Mouse (Mus musculus) right cerebral cortex, postnatal 10 days (tissue): Measurements from ENCODE around the gene Cadm2.

Source experiments
- DNase-seq, 2 experiments: peaks; one replicate each; pipeline ENCODE4 v3.0.0; 2021; ENCODE audit warnings: low spot score in 2 of 2

Cadm2 gene

DNA sequence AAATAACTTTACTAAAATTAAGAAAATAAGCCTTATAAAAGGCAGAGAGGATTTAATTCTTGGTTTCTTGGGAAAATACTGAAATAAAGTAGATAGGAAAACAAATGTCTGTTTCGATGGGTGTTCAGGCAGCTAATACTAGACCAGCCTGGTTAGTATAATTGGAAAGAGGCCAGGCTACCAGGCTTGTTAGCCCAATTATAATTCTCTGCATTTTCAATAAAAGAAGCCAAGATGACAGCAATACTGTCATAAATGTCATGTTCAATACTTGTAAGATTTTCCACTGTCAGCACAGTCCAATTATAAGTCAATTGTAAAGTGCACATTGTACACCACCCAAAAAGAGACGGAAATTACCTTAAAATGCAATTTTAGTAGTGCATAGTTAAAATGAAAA is 664.8 kb downstream of the Cadm2 start:
- no peak for DNase-seq

DNA sequence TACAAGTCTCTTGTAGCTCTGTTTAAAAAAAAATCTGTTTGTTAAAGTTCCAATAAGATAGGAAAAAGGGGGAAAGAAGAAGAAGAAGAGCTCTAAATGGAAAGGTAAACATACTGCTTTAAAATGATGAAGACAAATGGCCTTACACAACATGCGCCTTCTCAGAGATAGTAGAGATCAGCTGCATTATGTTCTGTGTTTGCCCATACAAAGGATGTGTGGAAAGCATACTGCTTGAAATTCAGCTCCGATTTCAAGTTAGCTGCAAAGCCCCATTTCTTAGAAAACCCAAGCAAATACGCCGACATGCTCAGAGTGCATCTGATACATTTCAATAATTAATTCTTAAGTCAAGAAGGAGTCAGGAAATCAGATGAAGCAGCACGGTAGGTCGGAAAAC is 684.4 kb downstream of the Cadm2 start:
- no peak for DNase-seq

- DNase-seq: no peak
Observed at GRCm38 (mm10) chr16:66925517-66925916, 695.2 kb downstream of the Cadm2 start.

GRCm38 (mm10) chr16:66922753-66923152 is 698.0 kb downstream of the Cadm2 start:
- no peak for DNase-seq

DNA sequence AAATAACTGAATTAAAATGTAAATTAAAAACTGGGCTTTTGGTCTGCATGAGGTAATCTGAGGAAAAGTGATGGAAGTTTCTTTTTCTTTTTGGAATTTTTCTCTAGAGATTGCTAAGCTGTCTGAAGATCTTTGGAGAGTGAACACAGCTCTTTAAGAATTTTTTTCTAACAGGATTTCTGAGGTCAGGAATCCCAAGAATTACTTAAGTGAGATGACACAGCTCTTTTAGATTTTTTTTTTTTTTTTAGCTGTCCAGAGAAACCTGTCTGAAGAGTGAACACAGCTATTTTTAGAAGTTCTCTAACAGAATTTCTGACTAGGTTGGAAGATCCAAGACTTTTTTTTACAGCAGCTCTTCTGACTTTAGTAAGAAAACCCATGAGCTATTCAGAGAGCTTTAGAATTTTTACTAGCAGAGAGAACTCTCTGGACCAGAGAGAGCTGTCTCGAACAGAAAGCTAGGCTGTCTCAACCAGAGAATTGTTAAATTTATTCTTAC is 699.2 kb downstream of the Cadm2 start:
- no peak for DNase-seq

DNA sequence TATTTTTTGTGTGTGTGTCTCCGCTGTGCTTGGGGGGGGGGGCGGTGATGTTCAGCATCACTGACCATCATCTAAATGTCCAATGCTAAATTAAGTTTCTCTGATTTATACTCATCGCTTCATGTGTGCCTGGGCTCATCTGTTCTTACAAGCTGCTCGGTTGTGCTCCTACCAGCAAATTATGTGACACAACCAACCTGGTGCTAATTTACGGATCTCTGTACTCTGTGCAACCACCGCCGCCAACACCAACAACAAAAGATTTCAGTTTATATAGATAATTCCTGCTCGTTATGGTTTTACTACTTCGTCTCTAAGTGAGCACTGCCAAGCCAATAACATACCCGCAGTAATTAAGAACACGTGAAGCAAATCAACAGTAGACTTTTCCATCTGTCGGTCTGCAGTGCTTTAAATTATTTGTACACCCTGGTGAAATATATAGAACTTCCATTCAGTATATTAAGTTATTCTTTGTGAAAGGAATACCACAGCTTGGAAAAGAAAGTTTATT is 700.8 kb downstream of the Cadm2 start:
- no peak for DNase-seq

GRCm38 (mm10) chr16:66901801-66902200 is 718.9 kb downstream of the Cadm2 start:
- DNase-seq: no peak

DNA sequence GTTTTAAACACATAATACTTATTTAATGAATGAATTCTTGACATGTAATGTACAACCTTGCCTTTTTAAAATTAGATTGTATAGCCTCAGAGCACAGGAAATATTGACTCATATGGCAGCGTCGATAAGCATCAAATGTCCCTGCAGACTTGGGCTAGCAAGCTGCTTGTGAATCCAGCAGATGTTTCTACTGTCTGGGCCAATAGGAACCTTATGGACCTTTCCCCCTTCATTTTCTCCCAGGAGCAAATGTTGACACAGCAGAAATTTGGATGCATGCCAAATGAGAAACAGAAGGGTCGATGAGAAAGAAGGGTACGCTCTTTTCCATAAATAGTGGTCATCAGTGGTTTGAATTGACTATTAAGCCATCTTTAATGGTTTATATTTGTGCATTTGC is 720.0 kb downstream of the Cadm2 start:
- no peak for DNase-seq

DNA sequence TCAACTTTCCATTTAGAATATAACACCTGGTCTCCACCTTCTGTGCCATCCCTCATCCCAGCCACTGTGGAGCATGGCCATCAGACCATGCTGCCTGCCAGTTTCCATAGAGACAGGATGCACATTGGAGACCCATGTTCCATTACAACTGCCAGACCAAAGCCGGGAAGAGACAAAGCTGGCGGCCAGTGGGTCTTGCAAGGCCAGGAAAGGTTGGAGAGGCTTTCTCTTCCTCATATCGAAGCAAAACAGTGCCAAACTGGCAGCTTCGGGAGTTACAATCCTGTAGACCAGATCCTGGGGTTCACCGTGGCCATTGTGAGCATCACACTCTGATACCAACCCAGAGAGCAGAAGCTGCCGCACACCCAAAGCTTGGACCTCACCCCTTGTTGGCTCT is 728.3 kb downstream of the Cadm2 start:
- DNase-seq: peak in 1 of 2 experiments; percentile 24

DNA sequence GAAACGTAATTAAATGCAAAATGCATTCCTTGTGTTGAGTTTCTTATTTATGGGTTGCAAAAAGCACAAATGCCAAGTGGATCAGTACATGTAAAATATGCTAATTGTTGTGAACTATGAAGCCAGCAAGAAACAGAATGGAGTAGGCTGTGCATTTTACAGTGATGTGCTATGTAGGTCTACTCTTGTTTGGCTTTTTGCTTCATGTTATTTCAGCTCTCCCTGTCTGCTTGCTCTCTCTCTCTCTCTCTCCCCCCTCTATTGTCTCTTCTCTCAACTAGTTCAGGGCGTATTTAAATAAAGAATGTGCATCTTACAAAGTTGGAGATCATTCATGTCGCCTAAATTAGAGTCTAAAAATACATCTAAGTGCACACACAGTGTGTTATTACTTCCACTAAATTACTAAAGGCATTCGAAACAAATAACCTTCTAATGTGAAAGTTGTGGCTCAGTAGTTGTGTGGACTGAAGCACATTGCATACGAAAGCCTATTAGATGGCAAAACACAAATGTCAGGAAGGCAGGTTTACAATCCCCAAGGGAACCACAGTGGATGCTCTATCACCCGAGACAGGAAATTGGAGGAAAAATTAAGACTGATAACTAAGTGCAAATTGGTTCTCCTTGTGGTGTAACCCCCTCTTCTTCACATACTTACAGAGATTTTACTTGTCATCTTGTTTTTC is 729.0 kb downstream of the Cadm2 start:
- no peak for DNase-seq

DNA sequence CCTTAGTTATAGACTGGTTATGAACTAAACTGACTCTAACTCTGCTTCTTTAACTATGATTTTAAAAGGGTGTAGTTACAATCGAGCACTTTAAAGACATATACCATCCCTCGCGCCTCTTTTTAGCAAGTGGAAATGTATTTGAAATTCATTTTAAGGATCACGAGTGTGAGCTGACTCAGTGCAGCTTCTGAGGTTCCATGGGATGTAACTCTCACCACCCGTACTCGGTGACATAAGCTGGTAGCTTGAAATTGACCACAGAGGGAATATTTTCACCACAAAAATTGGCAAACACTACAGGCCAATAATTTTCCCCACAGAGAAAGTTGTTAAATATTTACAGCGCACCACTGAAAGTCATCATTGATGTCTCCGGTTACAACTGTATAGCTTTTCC is 730.8 kb downstream of the Cadm2 start:
- no peak for DNase-seq

GRCm38 (mm10) chr16:66882597-66882996 is 738.1 kb downstream of the Cadm2 start:
- no peak for DNase-seq

GRCm38 (mm10) chr16:66871201-66871600 is 749.5 kb downstream of the Cadm2 start:
- no peak for DNase-seq

DNA sequence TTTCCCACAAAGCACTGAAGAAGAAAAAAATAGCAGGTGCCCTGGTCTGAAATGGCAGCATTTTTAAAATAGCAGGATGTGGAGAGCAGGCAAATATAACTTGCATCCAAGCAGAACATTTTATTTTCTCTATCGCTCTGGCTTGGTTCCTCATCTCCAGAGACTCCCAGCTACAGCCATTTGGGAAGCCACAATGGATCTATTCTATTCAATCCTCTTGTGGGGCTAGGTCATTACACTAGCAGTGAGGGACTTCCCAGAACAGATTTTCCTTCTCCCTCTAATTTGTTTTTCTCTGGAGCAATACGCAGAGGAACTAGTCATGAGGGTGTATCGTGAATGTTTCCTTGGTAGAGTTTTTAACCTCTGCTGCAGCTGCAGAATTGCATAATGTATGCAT is 769.7 kb downstream of the Cadm2 start:
- DNase-seq: no peak

DNA sequence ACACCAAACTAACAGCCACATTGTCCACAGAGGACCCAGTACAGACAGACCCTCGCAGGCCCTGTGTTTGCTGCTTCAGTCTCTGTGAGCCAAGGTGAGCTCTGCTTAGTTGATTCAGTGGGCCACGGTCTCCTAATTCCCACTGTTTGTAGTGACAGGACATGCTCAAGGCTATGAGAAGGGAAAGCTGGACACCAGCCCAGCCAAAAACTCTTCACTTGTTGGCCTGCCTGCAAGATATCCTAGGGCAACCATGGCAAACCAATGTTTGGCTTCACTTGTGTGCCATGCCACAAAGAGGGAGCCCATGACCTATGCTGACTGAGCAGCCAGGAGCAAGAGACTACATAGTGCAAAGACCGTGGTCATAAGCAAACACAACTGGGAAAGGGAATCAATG is 795.8 kb downstream of the Cadm2 start:
- no peak for DNase-seq

GRCm38 (mm10) chr16:66811495-66811894 is 809.2 kb downstream of the Cadm2 start:
- no peak for DNase-seq

- no peak for DNase-seq
Observed at GRCm38 (mm10) chr16:66798204-66798603, 822.5 kb downstream of the Cadm2 start.

DNA sequence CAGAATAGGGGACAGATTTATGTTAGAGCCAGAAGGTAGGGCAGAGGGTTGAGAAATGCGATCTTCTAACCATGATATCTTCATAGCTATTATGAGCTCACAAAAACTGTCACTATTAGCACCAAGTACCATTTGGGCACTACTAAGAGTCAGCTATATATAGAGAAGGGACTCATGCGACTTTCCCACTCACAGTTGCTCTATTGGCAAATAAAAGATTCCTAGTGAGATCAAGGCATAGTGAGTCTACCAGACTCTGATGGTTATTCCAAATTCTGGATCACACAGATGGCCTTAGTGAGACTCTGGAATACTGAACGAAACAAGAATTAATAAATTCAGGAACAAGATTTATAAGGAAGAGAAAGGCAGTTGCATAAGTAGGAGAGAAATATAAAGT is 827.6 kb downstream of the Cadm2 start:
- DNase-seq: no peak

DNA sequence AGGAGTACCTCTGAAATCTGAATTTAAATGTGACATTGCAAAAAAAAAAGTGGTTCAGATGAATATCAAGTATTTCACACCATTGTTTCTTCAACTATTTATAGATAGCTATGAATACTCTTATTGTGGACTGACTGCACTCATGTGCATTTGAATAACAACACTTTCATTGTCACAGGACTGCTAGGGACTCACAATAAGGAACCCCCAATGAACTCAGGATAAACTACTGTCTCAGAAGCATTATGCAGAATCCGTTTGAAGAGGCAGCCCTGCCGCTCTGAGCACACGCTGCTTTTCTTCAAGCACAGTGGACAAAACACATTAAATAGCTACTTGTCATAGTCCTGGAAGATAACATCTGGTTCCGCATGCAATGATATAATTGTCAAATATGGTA is 848.8 kb downstream of the Cadm2 start:
- no peak for DNase-seq

DNA sequence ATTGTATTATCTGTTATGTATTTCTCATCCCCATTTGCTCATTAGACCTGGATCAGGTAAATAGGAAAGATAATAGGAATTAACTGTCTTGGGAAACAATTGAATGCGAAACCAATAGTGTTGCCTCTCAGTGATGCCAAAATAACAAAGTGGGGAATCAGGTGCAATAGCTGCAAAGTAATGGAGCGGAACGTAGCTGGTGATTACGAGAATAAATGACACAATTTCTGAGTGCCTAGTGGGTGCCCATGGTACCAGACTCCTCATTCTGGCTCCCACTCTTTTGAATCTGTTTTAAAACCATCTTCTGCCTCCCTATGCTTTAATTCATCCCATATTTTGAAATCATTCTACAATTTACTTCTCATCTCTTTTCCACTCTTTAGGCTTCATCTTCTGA is 851.2 kb downstream of the Cadm2 start:
- no peak for DNase-seq

GRCm38 (mm10) chr16:66768684-66769389 is 851.9 kb downstream of the Cadm2 start:
- peak; percentile 32 to 49 for DNase-seq

DNA sequence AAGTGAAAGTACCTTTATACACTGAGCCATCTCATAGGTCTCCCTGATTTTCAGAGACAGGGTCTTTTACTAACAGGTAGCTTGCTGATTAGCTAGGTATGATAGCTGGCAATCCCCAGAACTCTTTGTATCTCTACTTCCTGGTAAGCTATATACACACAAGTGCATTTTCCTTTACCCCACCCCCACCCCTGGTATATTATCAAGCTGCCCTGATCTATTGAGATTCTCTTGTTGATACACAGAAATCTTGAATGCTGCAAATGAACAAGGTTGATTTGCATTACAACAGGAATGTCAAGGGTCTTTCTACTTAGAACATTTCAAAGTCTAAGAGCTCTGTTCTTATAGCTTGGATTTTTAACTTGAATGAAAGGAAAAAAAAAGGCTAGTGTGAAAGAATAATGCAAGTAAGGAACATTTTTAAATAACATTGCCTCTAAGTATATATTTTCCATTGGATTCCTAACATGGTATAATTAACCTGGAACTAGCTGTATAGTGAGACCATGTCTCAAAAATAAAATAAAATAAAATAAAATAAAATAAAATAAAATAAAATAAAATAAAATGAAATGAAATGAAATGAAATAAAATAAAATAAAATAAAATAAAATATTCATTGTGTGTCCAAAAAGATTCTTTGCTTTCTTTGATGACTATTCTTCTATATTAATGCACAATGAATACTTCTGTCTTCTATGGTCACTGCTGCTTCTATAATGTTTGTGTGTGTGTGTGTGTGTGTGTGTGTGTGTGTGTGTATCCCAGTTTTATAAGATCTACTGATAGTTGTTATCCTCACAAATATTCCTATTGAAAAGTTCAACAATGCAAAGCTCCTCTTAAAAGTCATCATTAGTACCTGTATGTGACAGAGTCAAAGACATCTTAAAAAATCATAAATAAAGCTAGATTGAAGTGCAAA is 858.9 kb downstream of the Cadm2 start:
- DNase-seq: no peak
